Mouse (Mus musculus) CH12.LX (cell line): ENCODE results near the gene Rcan1.

Source experiments
- CHD2 ChIP-seq: IDR thresholded peaks from 2 replicates; pipeline ENCODE4 v1.6.1; 2011; ENCODE audit warnings: low read length, improper control_type of control experiment
- CTCF ChIP-seq, 2 experiments: IDR thresholded peaks in 1 of 2; conservative IDR thresholded peaks in 1 of 2; 2 replicates each; pipeline ENCODE4 v1.5.1; 2011 to 2012; ENCODE audit warnings: low read depth in 2 of 2, low read length in 2 of 2, improper control_type of control experiment in 1 of 2, inconsistent platforms in 1 of 2, mild to moderate bottlenecking in 1 of 2, moderate library complexity in 1 of 2
- EP300 ChIP-seq: IDR thresholded peaks from 2 replicates; pipeline ENCODE4 v1.6.1; 2011; ENCODE audit warnings: low read length, improper control_type of control experiment
- HCFC1 ChIP-seq: IDR thresholded peaks from 2 replicates; pipeline ENCODE4 v1.6.1; 2012; ENCODE audit warnings: low read depth, mild to moderate bottlenecking, inconsistent platforms, low read length, improper control_type of control experiment
- MAX ChIP-seq: IDR thresholded peaks from 2 replicates; pipeline ENCODE4 v1.6.1; 2011; ENCODE audit warnings: low read length, improper control_type of control experiment
- MYC ChIP-seq: IDR thresholded peaks from 2 replicates; pipeline ENCODE4 v1.6.1; 2011; ENCODE audit warnings: low read depth, mild to moderate bottlenecking, improper control_type of control experiment, low read length
- NELFE ChIP-seq: IDR thresholded peaks from 2 replicates; pipeline ENCODE4 v1.6.1; 2011; ENCODE audit warnings: low read depth, low read length, improper control_type of control experiment
- POLR2A ChIP-seq: IDR thresholded peaks from 2 replicates; pipeline ENCODE4 v1.6.1; 2011; ENCODE audit warnings: low read depth, mild to moderate bottlenecking, improper control_type of control experiment, low read length
- UBTF ChIP-seq: IDR thresholded peaks from 2 replicates; pipeline ENCODE4 v1.6.1; 2012; ENCODE audit warnings: low read depth, mild to moderate bottlenecking, inconsistent platforms, low read length, improper control_type of control experiment, moderate library complexity
- USF1 ChIP-seq: IDR thresholded peaks from 2 replicates; pipeline ENCODE4 v1.6.1; 2014; ENCODE audit warnings: low read depth, mild to moderate bottlenecking, inconsistent platforms, low read length, improper control_type of control experiment
- USF2 ChIP-seq: conservative IDR thresholded peaks from 2 replicates; pipeline ENCODE4 v1.6.1; 2011; ENCODE audit warnings: low read depth, low read length, improper control_type of control experiment
- ZMIZ1 ChIP-seq: IDR thresholded peaks from 2 replicates; pipeline ENCODE4 v1.6.1; 2012; ENCODE audit warnings: low read depth, mild to moderate bottlenecking, inconsistent platforms, low read length, improper control_type of control experiment
- ZNF384 ChIP-seq: IDR thresholded peaks from 2 replicates; pipeline ENCODE4 v1.6.1; 2012; ENCODE audit warnings: low read depth, low read length, improper control_type of control experiment, inconsistent platforms

- TF ChIP-seq HCFC1 (no peak), UBTF (no peak), USF2 (no peak), NELFE (no peak), MYC (no peak), POLR2A (no peak), CTCF (conservative IDR thresholded peaks at IDR 0.05 in 1 of 2, IDR thresholded peaks at IDR 0.05 in 1 of 2; ENCODE audit: low read depth in 2 of 2, low read length in 2 of 2) (no peak), EP300 (no peak), ZMIZ1 (no peak), ZNF384 (no peak), USF1 (no peak), CHD2 (no peak), MAX (no peak)
Measured at GRCm38 (mm10) chr16:92376976-92377375, 93.7 kb downstream of the Rcan1 start.
